7 mouse cellular contexts compared by ENCODE assay signal in genomic region chr7:126199691-126200102, GRCm38 (mm10). TPM values are rescaled to one million over a fixed set of nuclear protein-coding genes. Genes with fewer than 3 reads are reported as not detected.
DNase-seq lines count a peak whose midpoint lies in the region; ATAC-seq and TF ChIP-seq lines count a peak whose summit lies in the region.

No protein-coding gene starts in this region.

- H3K9ac ChIP-seq in forebrain, postnatal 0 days: peak overlapping the region; percentile 99
- peak overlapping the region; percentile 84 for H3K9ac ChIP-seq in hindbrain, embryonic 15.5 days

- H3K36me3 ChIP-seq in forebrain, postnatal 0 days (ENCODE audit: insufficient read depth): no peaks in the 10 kb centered on the region
- H3K36me3 ChIP-seq in hindbrain, embryonic 15.5 days: no peaks in the 10 kb centered on the region

- peak overlapping the region; percentile 93 for H3K27ac ChIP-seq in forebrain, postnatal 0 days (ENCODE audit: low read depth, low read length)
- H3K27ac ChIP-seq in hindbrain, embryonic 15.5 days (replicated peaks): peak overlapping the region; percentile 86

- peak overlapping the region; percentile 71 for H3K4me2 ChIP-seq in forebrain, postnatal 0 days (ENCODE audit: low read depth)
- H3K4me2 ChIP-seq in hindbrain, embryonic 15.5 days: peak overlapping the region; percentile 75

- peak overlapping the region; percentile 99 for H3K4me3 ChIP-seq in forebrain, postnatal 0 days (ENCODE audit: low read depth, low read length)
- H3K4me3 ChIP-seq in hindbrain, embryonic 15.5 days: peak overlapping the region; percentile 74

- ATAC-seq in forebrain, postnatal 0 days: peak; percentile 66
- peak; percentile 67 for ATAC-seq in hindbrain, embryonic 15.5 days (ENCODE audit: low FRiP score, low read depth)
- peak; percentile 62 for ATAC-seq in megakaryocyte progenitor cell, adult 5-6 weeks (replicated peaks; ENCODE audit: poor library complexity)

- under 1% methylated on average over 27 of the region's 27 CpGs for WGBS in forebrain, postnatal 0 days
- under 1% methylated on average over 26 of the region's 27 CpGs for WGBS in hindbrain, embryonic 15.5 days

- H3K27me3 ChIP-seq in forebrain, postnatal 0 days (ENCODE audit: insufficient read depth, low read length): no peaks in the 10 kb centered on the region
- no peaks in the 10 kb centered on the region for H3K27me3 ChIP-seq in hindbrain, embryonic 15.5 days

- intact Hi-C loops in left cerebral cortex, postnatal 25 days (cut with DNase I): no loop called here

- H3K4me1 ChIP-seq in forebrain, postnatal 0 days (ENCODE audit: insufficient read depth): peaks cover 15% of the 10 kb centered on the region
- H3K4me1 ChIP-seq in hindbrain, embryonic 15.5 days (replicated peaks): peaks cover 31% of the 10 kb centered on the region

- H3K9me3 ChIP-seq in forebrain, postnatal 0 days (ENCODE audit: low read length): no peaks in the 10 kb centered on the region
- H3K9me3 ChIP-seq in hindbrain, embryonic 15.5 days: no peaks in the 10 kb centered on the region

- peak; percentile 81 for DNase-seq in ZHBTc4 (ENCODE audit: low read depth, low spot score)
- peak; percentile 45 for DNase-seq in cerebellum, adult 8-10 months
- no peak for DNase-seq in forebrain, postnatal 0 days
- peak; percentile 35 to 42 for DNase-seq in left cerebral cortex, postnatal 25 days (ENCODE audit: low spot score in 2 of 2)
- peak; percentile 45 for DNase-seq in right cerebral cortex, postnatal 14 days

- no peak for TF ChIP-seq CTCF in forebrain, postnatal 0 days (IDR thresholded peaks at IDR 0.05; ENCODE audit: low read depth)

RNA-seq across cellular contexts. Expression of gene Xpo6, which starts 0.6 kb away (rescaled TPM):
- total RNA-seq in forebrain, postnatal 0 days (2014; rRNA removed): 70.6 and 81.4 TPM in 2 replicates
- 29.8 and 42.8 TPM in 2 replicates for polyA plus RNA-seq in forebrain, postnatal 0 days (2015; fragmentation: Nextera tagmentation; extraction: Ambion mirVana)
- polyA plus RNA-seq in hindbrain, embryonic 15.5 days (2015; fragmentation: Nextera tagmentation; extraction: Ambion mirVana): 52.2 and 55.6 TPM in 2 replicates
- total RNA-seq in left cerebral cortex, postnatal 25 days (2021): 10 to 100 TPM; 93.6 to 95.1 TPM
- 124 and 125 TPM in 2 replicates for total RNA-seq in megakaryocyte progenitor cell, adult 5-6 weeks (2015)
- 38.4 and 51.4 TPM in 2 replicates for total RNA-seq in megakaryocyte progenitor cell, adult 5-6 weeks (2017)
